Mouse (Mus musculus) C2C12 (cell line): ENCODE measurements around the gene Sin3a. TPM values are rescaled to one million over a fixed set of nuclear protein-coding genes. Genes with fewer than 3 reads are reported as not detected.
A peak's percentile ranks its signal among the peaks of the same experiment; 100 is the strongest.

Experiments
- H3K27me3 ChIP-seq: one replicate; pipeline ENCODE4 v1.6.1; 2011; ENCODE audit not compliant: control insufficient read depth, insufficient read depth, insufficient read length
- H3K36me3 ChIP-seq: one replicate; pipeline ENCODE4 v1.6.1; 2011; ENCODE audit not compliant: control insufficient read depth, insufficient read depth
- H3K4me3 ChIP-seq: one replicate; pipeline ENCODE4 v1.5.1; 2011; ENCODE audit warnings: mild to moderate bottlenecking, control low read depth; ENCODE audit not compliant: poor library complexity, insufficient read depth, severe bottlenecking
- H3K79me2 ChIP-seq: one replicate; pipeline ENCODE4 v1.6.1; 2011; ENCODE audit not compliant: control insufficient read depth, insufficient read depth
- H3K79me3 ChIP-seq: one replicate; pipeline ENCODE4 v1.6.1; 2011; ENCODE audit warnings: low read depth, control low read depth
- H3ac ChIP-seq: one replicate; pipeline ENCODE3; 2011; ENCODE audit warnings: low read depth; ENCODE audit not compliant: control insufficient read depth, insufficient read length
- CEBPB ChIP-seq: IDR thresholded peaks from one replicate; pipeline ENCODE4 v1.6.1; 2011; ENCODE audit warnings: low read depth, mild to moderate bottlenecking, control low read depth, moderate library complexity
- CTCF ChIP-seq: IDR thresholded peaks from one replicate; pipeline ENCODE4 v1.5.1; 2011; ENCODE audit not compliant: control insufficient read depth, insufficient read depth, insufficient read length
- FOSL1 ChIP-seq: IDR thresholded peaks from one replicate; pipeline ENCODE4 v1.8.0; 2011; ENCODE audit warnings: mild to moderate bottlenecking, low read length; ENCODE audit not compliant: poor library complexity, insufficient read depth, severe bottlenecking
- MAX ChIP-seq: IDR thresholded peaks from one replicate; pipeline ENCODE4 v1.6.1; 2011; ENCODE audit warnings: mild to moderate bottlenecking, control low read depth
- MYOD1 ChIP-seq: IDR thresholded peaks from one replicate; pipeline ENCODE4 v1.6.1; 2011; ENCODE audit warnings: low read depth; ENCODE audit not compliant: control insufficient read depth, insufficient read length
- MYOG ChIP-seq: IDR thresholded peaks from one replicate; pipeline ENCODE4 v1.6.1; 2011; ENCODE audit not compliant: control insufficient read depth, insufficient read length; ENCODE audit errors: extremely low read depth
- USF1 ChIP-seq: IDR thresholded peaks from one replicate; pipeline ENCODE4 v1.6.1; 2011; ENCODE audit warnings: low read depth, mild to moderate bottlenecking, control low read depth, moderate library complexity
- polyA plus RNA-seq: library from polyadenylated mRNA; unstranded; fragments of >200 nt; fragmentation: generic; extraction: Trizol; gene quantifications from one replicate; pipeline ENCODE4 v1.2.1, GENCODE M21; 2012; ENCODE audit warnings: missing spikeins

Sin3a gene
- polyA plus RNA-seq, 1 experiment, result 16.6 TPM

DNA sequence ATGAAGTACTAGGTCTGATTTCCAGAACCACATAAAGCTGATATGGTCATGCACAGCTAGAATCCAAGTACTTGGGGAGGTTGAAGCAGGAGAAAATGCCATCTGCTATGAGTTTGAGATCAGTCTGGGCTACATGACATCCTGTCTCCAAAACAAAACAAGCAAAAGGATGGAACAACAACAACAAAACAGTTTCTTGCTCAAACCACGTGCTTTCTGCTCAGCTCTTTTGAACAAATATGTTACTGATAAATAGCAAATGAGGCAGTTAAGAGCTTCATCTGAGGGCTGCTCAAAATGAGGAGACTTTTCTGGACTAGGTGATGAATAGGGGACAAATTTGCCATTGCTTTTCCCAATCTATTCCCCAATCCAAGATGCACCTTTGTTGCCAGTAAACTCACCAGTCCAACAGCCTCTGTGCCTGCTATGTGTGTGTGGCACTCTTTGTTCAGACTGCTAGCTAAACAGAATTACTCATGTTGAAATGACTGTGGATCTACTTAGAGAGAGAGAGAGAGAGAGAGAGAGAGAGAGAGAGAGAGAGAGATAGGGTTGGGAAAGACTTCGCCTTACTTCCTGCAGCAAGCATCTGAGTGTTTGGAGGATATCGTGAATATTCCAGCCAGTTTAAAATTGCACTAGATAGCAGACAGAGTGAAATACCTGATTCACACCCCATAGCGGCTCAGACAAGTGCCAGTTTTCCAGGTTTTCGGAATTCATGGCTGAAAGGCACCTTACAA is 867 bp upstream of the Sin3a start:
- H3K27me3 ChIP-seq, result no peaks in the 10 kb centered on the region
- peaks cover 11% of the 10 kb centered on the region for H3K79me2 ChIP-seq
- peak overlapping the region; percentile 65 for H3K4me3 ChIP-seq
- H3K36me3 ChIP-seq, result no peaks in the 10 kb centered on the region
- TF ChIP-seq MYOG (no peak), MAX (no peak), CTCF (no peak), MYOD1 (no peak), FOSL1 (no peak), USF1 (no peak), CEBPB (no peak)
- peak overlapping the region; percentile 58 for H3ac ChIP-seq
- peaks cover 2% of the 10 kb centered on the region for H3K79me3 ChIP-seq

DNA sequence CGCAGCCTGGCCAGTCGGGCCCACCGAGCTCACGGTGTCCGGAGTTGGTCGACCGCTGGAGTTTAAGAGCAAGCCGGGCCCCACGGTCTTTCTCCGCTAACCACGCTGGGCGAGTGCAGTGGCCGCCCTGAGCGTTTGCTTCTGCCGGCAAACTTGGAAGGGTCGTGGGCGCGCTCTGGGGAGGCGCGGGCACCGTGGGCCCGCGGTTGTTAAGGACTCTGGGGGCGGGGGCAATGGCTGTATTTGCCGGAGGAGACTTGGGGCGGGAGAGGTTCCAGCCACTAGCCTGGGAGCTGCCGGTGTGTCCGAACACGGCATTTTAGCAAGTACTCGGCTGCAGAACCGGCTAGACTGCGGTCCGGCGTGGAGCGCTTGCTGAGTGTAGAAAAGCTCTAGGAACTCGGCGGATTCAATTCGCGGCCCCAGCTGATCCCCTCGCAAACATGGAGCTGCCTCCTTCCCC is 717 bp downstream of the Sin3a start:
- Histone ChIP-seq H3K36me3 (no peaks in the 10 kb centered on the region), H3K27me3 (no peaks in the 10 kb centered on the region), H3ac (peak overlapping the region; percentile 85), H3K4me3 (peak overlapping the region; percentile 65), H3K79me3 (peaks cover 4% of the 10 kb centered on the region), H3K79me2 (peaks cover 17% of the 10 kb centered on the region)
- TF ChIP-seq CTCF, result no peak
- TF ChIP-seq MAX, result no peak
- no peak for TF ChIP-seq MYOG
- TF ChIP-seq CEBPB, result no peak
- TF ChIP-seq USF1, result no peak
- no peak for TF ChIP-seq FOSL1
- no peak for TF ChIP-seq MYOD1

DNA sequence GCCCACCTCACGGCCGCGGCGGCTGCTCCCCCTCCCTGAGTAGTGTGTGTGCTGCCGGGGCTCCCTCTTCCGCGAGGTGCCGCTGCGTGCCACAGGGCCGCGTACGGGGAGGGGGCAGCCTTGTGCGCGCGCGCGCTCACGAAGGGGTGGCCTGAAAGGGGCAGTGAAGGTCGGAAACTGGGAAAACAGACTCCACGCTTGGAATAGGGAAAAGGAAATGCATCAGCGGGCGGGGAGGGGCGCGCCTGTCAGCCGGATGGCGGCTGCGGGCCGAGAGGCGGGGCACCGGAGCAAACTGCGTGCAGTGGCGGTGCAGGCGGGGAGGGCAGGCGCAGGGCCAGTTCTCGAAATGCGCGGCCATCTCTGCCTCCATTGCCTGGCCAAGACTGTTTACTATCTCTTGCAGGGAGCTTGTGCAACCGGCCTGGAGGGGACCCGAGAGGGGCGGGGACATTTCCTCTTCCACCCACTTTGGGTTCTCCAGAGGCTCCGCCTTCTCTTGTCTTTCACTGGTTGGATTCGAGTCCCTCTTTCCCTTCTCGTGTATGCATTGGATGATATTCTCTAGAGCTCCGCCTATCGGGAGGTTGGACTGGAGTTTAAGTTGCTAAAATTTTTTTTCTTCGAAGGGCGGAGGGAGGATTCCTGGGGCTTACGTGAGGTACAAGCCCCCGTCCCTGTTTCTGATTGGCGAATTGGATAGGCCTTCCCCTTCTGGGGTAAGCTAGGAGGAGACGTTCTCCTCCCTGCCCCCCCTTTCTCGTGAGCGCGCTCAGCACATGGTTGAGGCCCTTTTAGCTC is 1.3 kb downstream of the Sin3a start:
- peak overlapping the region; percentile 65 for H3K4me3 ChIP-seq
- H3K79me2 ChIP-seq, result peaks cover 23% of the 10 kb centered on the region
- H3K79me3 ChIP-seq, result peaks cover 10% of the 10 kb centered on the region
- peak overlapping the region; percentile 85 for H3ac ChIP-seq
- no peaks in the 10 kb centered on the region for H3K27me3 ChIP-seq
- no peak for TF ChIP-seq MYOD1
- TF ChIP-seq CEBPB, result peak; percentile 76
- peak; percentile 99 for TF ChIP-seq MAX
- TF ChIP-seq CTCF, result peak; percentile 69
- H3K36me3 ChIP-seq, result no peaks in the 10 kb centered on the region

DNA sequence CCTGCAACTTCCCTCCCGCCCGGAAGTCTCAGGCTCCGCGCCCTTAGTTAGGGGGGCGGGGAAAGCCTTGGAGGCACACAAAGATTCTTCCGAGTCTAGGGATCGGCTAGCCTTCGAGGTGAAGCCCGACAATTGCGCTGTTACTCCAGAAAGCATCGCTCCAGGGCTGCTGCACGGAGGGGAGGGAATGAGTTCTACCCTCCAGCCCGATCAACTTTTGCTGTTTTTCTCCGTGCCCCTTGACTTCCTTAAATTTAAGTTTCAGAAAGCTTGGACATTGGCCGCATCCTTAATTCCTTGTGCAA is 1.9 kb downstream of the Sin3a start:
- peaks cover 29% of the 10 kb centered on the region for H3K79me2 ChIP-seq
- peaks cover 16% of the 10 kb centered on the region for H3K79me3 ChIP-seq
- TF ChIP-seq CTCF, result no peak
- no peak for TF ChIP-seq USF1
- TF ChIP-seq MAX, result no peak
- TF ChIP-seq FOSL1, result no peak
- no peak for TF ChIP-seq CEBPB
- no peak for TF ChIP-seq MYOG
- TF ChIP-seq MYOD1, result no peak
- no peaks in the 10 kb centered on the region for H3K36me3 ChIP-seq
- H3K27me3 ChIP-seq, result no peaks in the 10 kb centered on the region
- peak overlapping the region; percentile 36 for H3K4me3 ChIP-seq
- peak overlapping the region; percentile 65 for H3ac ChIP-seq

DNA sequence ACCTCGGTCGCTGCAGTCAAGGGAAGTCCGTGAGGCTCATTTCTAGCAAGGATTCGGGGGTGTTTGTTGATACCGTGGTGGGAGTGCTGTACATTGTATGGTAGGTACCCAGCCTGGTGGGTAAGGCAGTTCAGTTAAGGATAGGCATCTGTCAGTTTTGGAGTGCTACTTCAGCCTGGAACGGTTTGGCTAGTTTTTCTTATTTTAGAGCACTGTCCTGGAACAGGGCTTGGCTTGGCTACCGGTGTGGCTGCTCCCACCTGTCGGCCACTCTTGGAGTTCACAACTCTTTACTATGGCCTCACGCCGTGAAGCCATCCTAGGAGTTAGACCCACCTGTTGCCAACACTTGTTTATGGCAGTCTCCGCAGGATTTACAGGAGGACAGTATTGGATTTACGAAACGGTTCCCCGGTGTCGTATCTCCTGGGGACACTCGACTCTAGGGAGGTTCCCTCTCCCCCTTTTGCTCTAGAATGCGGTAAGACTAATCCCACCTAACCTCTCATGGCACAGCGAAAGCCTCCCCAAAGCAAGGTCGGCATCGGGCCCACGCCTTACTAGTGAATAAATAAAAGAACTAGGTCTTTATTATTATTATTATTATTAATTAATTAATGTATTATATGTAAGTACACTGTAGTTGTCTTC is 2.5 kb downstream of the Sin3a start:
- Histone ChIP-seq H3K36me3 (no peaks in the 10 kb centered on the region), H3K79me3 (peaks cover 21% of the 10 kb centered on the region), H3K79me2 (peaks cover 34% of the 10 kb centered on the region), H3ac (peak overlapping the region; percentile 65), H3K27me3 (no peaks in the 10 kb centered on the region), H3K4me3 (peak overlapping the region; percentile 36)
- TF ChIP-seq MAX, result no peak
- no peak for TF ChIP-seq MYOG
- no peak for TF ChIP-seq USF1
- TF ChIP-seq CEBPB, result no peak
- TF ChIP-seq MYOD1, result no peak
- no peak for TF ChIP-seq FOSL1
